Mouse (Mus musculus) cerebellum, adult 2 months (tissue): Measurements from ENCODE around the gene Snrnp25. TPM values are rescaled to one million over a fixed set of nuclear protein-coding genes. Genes with fewer than 3 reads are reported as not detected.

Experiments used
- DNase-seq, 2 experiments: peaks; one replicate each; pipeline ENCODE4 v3.0.0; 2021
- H3K27ac ChIP-seq: fragments of 200-500 bp; 2 replicates; pipeline ENCODE4 v1.5.1; 2012; ENCODE audit warnings: low read length, control low read depth, inconsistent platforms; ENCODE audit not compliant: insufficient read depth
- H3K27me3 ChIP-seq: fragments of 200-500 bp; 2 replicates; pipeline ENCODE4 v1.6.1; 2012; ENCODE audit warnings: inconsistent platforms, mild to moderate bottlenecking, low read length, moderate library complexity; ENCODE audit not compliant: control insufficient read depth, insufficient read depth
- H3K4me1 ChIP-seq: fragments of 200-500 bp; 2 replicates; pipeline ENCODE4 v1.6.1; 2011; ENCODE audit warnings: low read length; ENCODE audit not compliant: control insufficient read depth, insufficient read depth
- H3K4me3 ChIP-seq: fragments of 200-500 bp; replicated peaks from 2 replicates; pipeline ENCODE3; 2011; ENCODE audit warnings: mild to moderate bottlenecking, low read depth, low read length, control low read depth; ENCODE audit not compliant: insufficient read depth
- CTCF ChIP-seq: fragments of 200-500 bp; IDR thresholded peaks from 2 replicates; pipeline ENCODE4 v1.5.1; 2011; ENCODE audit warnings: low read depth, mild to moderate bottlenecking, control low read depth, low read length, moderate library complexity, borderline replicate concordance; ENCODE audit not compliant: insufficient read depth
- POLR2A ChIP-seq: fragments of 200-500 bp; IDR thresholded peaks from 2 replicates; pipeline ENCODE4 v1.6.1; 2011; ENCODE audit warnings: low read length, control low read depth, borderline replicate concordance; ENCODE audit not compliant: insufficient read depth
- WGBS: fragments of 180-500 bp; shearing (Covaris S2); methylation state at CpG from one replicate; pipeline ENCODE4 v1.1.7; 2018; 5-methylcytosine and 5-hydroxymethylcytosine counted together
- polyA plus RNA-seq: library from polyadenylated mRNA; depleted of rRNA; stranded (reverse); fragments of >200 nt; gene quantifications from 2 replicates; pipeline ENCODE4 v1.2.3, GENCODE M21; 2012

The Snrnp25 gene
- polyA plus RNA-seq, 1 experiment: 51.5 TPM

DNA sequence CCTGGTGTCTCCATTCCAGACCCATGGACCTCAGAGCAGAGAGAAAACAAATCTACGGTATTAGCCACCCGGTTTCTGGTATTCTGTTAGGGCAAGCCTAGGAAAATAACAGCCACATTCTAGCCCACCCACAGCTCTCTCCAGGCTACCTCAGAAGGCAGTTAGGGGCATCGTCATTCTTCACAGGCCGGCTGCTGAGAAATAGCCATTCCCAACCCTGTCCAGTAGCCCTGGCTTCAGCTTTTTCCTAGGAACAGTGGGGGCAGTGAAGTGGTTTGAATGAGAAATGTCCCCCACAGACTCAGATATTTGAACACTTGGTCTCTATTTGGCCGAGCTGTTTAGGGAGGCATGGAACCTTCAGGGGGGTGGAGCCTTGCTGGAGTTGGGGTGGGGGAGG is 15.8 kb upstream of the Snrnp25 start:
- Histone ChIP-seq H3K27ac (no peak overlapping the region), H3K27me3 (no peaks in the 10 kb centered on the region), H3K4me3 (no peak overlapping the region), H3K4me1 (peaks cover 20% of the 10 kb centered on the region)
- WGBS: 78% methylated on average over 5 of the region's 5 CpGs
- TF ChIP-seq CTCF: no peak
- TF ChIP-seq POLR2A: no peak
- no peak for DNase-seq

GRCm38 (mm10) chr11:32190119-32190518 is 15.1 kb upstream of the Snrnp25 start:
- Histone ChIP-seq H3K27ac (no peak overlapping the region), H3K4me3 (no peak overlapping the region), H3K27me3 (no peaks in the 10 kb centered on the region), H3K4me1 (peaks cover 20% of the 10 kb centered on the region)
- no peak for DNase-seq
- 70% methylated on average over 9 of the region's 9 CpGs for WGBS
- TF ChIP-seq POLR2A: no peak
- no peak for TF ChIP-seq CTCF

DNA sequence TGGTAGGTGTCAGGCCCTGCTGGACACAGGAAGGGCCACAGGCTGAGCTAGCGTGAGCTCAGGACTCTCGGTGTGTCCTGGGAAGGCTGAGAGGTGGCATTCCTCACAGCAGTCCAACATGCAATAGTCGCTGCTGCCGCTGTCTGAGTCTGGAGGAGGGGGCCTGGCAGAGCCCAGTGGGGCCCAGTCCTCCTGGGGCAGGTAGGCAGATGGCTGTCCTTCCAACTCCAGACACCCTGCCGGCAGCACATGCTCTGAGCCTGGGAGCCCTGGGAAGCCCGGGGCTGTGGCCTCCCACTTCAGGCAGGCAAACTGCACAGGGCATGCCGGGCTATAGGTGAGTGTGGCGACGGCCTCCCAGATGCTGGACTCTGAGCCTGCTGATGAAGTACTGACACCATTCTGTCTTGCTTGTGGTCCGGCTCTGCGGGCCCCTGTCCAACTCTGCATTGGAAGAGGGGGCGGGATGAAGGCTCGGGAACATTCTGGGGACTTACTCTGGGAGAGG is 14.6 kb upstream of the Snrnp25 start:
- 30% methylated on average over 13 of the region's 13 CpGs for WGBS
- peak; percentile 26 to 42 for DNase-seq
- TF ChIP-seq POLR2A (no peak), CTCF (no peak)
- Histone ChIP-seq H3K4me3 (no peak overlapping the region), H3K27ac (no peak overlapping the region), H3K4me1 (peaks cover 20% of the 10 kb centered on the region), H3K27me3 (no peaks in the 10 kb centered on the region)

DNA sequence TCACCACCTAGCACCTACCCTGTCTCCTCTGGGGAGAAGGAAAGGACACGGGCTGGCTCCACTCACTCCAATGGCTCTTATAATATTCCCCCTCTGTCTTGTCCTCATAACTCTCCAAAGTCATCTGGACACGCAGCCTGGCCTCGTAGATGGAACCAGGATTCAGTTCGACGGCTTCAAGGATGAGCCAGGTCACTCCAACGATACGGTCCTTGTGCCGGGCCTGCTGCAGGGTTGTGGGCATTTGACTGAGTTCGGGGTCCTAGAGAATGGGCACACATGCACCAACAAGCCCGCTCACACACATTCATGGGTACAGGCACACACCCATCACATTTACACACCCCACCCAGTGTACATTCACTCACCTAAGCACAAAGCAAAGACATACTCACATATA is 12.1 kb upstream of the Snrnp25 start:
- WGBS: 95% methylated on average over 10 of the region's 10 CpGs
- no peak overlapping the region for H3K4me3 ChIP-seq
- no peak overlapping the region for H3K27ac ChIP-seq
- peaks cover 20% of the 10 kb centered on the region for H3K4me1 ChIP-seq
- no peak for DNase-seq
- no peaks in the 10 kb centered on the region for H3K27me3 ChIP-seq
- TF ChIP-seq POLR2A (no peak), CTCF (no peak)

DNA sequence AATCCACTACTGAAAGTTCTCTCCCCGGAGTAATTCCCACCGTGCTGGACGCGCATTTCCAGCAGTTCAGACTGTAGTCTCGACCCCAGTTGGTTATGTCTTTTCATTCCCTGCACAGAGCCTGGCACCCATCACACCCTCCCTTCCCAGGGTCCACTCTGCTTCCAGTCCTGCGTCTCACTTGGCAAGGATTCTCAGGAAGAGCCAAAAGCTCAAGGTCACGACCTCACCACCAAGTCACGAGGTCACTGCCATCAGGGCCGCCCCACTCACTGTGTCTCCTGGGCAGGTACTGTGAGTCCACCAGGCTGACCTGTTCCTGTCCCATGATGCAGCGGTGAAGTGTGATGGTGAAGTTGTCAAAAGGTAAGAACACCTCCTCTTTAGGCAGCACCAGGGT is 11.1 kb upstream of the Snrnp25 start:
- TF ChIP-seq POLR2A: no peak
- Histone ChIP-seq H3K27me3 (no peaks in the 10 kb centered on the region), H3K4me3 (no peak overlapping the region), H3K4me1 (peaks cover 20% of the 10 kb centered on the region), H3K27ac (no peak overlapping the region)
- WGBS: 89% methylated on average over 10 of the region's 10 CpGs
- DNase-seq: no peak

GRCm38 (mm10) chr11:32194626-32195025 is 10.6 kb upstream of the Snrnp25 start:
- Histone ChIP-seq H3K4me3 (no peak overlapping the region), H3K4me1 (peaks cover 20% of the 10 kb centered on the region), H3K27ac (no peak overlapping the region), H3K27me3 (no peaks in the 10 kb centered on the region)
- TF ChIP-seq POLR2A (no peak), CTCF (no peak)
- 87% methylated on average over 5 of the region's 5 CpGs for WGBS
- DNase-seq: no peak

DNA sequence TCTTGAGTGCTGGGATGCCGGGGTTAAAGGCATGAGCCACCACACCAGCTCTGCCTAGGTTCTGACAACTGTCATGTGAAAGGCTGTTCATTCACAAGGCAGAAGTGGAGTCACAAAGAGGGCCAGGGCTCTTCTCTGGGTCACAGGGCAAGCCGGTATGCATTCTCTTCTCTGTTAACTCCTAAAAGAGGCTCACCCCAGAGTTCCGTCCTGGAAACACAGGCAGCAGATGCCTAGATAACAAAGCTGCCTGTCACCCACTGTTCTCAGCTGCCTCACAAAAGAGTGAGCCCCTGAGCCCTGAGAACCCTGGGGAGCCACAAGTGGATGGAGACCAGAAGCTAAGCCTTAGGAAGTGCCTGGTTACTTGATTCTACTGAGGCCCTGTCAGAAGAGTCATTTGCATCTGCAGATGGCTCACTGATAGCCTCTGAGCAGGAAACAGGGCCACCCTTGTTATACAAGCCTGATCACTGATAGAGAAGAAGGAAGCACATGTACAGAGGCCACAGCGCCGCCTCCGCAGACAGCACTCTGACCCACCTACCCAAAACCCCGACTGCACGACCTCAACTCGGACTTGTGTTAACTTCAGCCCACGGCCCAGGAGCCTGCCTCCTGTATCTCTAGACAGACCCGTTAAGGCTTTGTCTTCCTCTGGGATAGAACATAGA is 9.2 kb upstream of the Snrnp25 start:
- no peaks in the 10 kb centered on the region for H3K27me3 ChIP-seq
- TF ChIP-seq CTCF (no peak), POLR2A (no peak)
- H3K4me1 ChIP-seq: peaks cover 10% of the 10 kb centered on the region
- 46% methylated on average over 11 of the region's 11 CpGs for WGBS
- no peak overlapping the region for H3K4me3 ChIP-seq
- H3K27ac ChIP-seq: no peak overlapping the region
- no peak for DNase-seq

DNA sequence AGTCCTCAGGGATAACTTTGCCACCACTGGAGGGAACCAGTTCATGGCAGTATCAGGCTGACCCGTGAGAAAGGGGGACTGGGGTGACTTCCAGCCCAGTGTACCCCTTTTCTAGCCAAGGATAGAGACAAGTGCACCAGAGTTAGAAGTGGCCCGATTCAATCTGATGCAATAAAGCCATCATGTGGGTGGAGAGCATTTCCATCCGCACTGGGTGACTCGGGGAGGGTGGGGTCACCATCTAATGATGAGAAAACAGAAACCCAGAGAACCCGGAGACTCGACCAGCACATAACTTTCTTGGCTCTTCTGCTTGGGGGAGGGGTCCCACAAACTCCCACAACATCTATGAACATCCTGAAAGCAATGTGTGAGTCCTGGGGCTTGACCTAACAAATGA is 8.5 kb upstream of the Snrnp25 start:
- no peak overlapping the region for H3K27ac ChIP-seq
- no peaks in the 10 kb centered on the region for H3K27me3 ChIP-seq
- no peak overlapping the region for H3K4me3 ChIP-seq
- 69% methylated on average over 6 of the region's 6 CpGs for WGBS
- DNase-seq: no peak
- TF ChIP-seq CTCF (no peak), POLR2A (no peak)
- H3K4me1 ChIP-seq: peaks cover 6% of the 10 kb centered on the region
